Mouse (Mus musculus) stomach, postnatal 0 days (tissue): ENCODE measurements around the gene Olfr643.

Experiments
- CTCF ChIP-seq: IDR thresholded peaks from 2 replicates; pipeline ENCODE4 v1.5.1; 2016; ENCODE audit warnings: antibody characterized with exemption, low read depth, mild to moderate bottlenecking, moderate library complexity
- EP300 ChIP-seq: optimal IDR thresholded peaks from 2 replicates; pipeline ENCODE3; 2016; ENCODE audit warnings: antibody characterized with exemption

GRCm38 (mm10) chr7:104026978-104027377 lies 110.2 kb downstream of the Olfr643 start:
- TF ChIP-seq EP300 (no peak), CTCF (no peak)
